ENCODE assay signal across 24 mouse cellular contexts in the genomic region with DNA sequence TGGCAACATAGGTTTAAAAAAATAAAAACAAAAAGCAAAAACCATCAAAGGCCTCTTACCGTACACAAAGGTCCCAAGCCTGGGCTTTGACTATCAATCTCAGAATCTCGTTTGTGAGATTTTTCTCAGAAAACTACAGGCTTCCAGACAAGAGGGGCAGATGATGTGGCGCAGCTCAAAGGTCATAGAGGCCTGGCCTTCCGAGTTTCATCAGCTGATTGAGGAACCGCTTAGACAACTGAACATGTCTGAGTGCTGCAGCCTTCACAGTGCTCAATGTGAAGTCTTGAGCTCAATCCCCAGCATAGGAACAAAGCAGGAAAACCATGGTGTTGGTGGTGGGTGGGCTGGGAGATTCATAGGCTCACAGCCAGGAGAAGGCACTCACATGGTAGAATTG.
DNase-seq lines count a peak whose midpoint lies in the region; ATAC-seq and TF ChIP-seq lines count a peak whose summit lies in the region.
"Had no signal": no experiment of that assay in that cellular context is flagged by ENCODE, and none has a peak within 500 bp of the region (broad histone marks: within the 10 kb centered on the region; RNA-seq: fewer than 3 reads in every experiment).

No protein-coding gene starts in this region.

- no peaks in the 10 kb centered on the region for H3K27me3 ChIP-seq in kidney, adult 2 months (replicated peaks; ENCODE audit: control insufficient read depth, insufficient read depth, low read length)
- H3K27me3 ChIP-seq in hindbrain, embryonic 15.5 days, result 0 out of 2 replicates have a peak, but pooled peaks cover 5% of the 10 kb centered on the region
- peaks cover 35% of the 10 kb centered on the region; the same call in 1 of the 2 replicates for H3K27me3 ChIP-seq in neural tube, embryonic 13.5 days
- H3K27me3 ChIP-seq in forebrain, embryonic 10.5 days (ENCODE audit: poor library complexity, severe bottlenecking), result 0 out of 2 replicates have a peak, but pooled peaks cover 2% of the 10 kb centered on the region

- ATAC-seq in hindbrain, embryonic 15.5 days (ENCODE audit: low FRiP score, low read depth), result no peak
- no peak for ATAC-seq in neural tube, embryonic 13.5 days (ENCODE audit: low read depth)
- ATAC-seq: activated CD4-positive, CD25-positive, alpha-beta regulatory T cell, adult 4 months; forebrain, postnatal 0 days had no signal

- no peak overlapping the region for H3K9ac ChIP-seq in hindbrain, embryonic 15.5 days
- no peak overlapping the region for H3K9ac ChIP-seq in neural tube, embryonic 13.5 days
- H3K9ac ChIP-seq: forebrain, embryonic 12.5 days; forebrain, postnatal 0 days; liver, embryonic 14.5 days had no signal

- H3K27ac ChIP-seq in kidney, adult 2 months (ENCODE audit: insufficient read depth, low read depth, low read length), result no peak overlapping the region
- 0 out of 2 replicates have a peak overlapping the region, but pooled peaks have one; percentile 3 for H3K27ac ChIP-seq in hindbrain, embryonic 15.5 days (replicated peaks)
- H3K27ac ChIP-seq in neural tube, embryonic 13.5 days (replicated peaks), result peak overlapping the region; percentile 85
- no peak overlapping the region for H3K27ac ChIP-seq in forebrain, embryonic 10.5 days
- H3K27ac ChIP-seq: kidney, postnatal 0 days; liver, embryonic 14.5 days had no signal

- H3K9me3 ChIP-seq in hindbrain, embryonic 15.5 days, result no peaks in the 10 kb centered on the region
- H3K9me3 ChIP-seq in neural tube, embryonic 13.5 days, result no peaks in the 10 kb centered on the region
- H3K9me3 ChIP-seq in forebrain, embryonic 10.5 days, result no peaks in the 10 kb centered on the region
- H3K9me3 ChIP-seq: forebrain, embryonic 12.5 days had no signal

- no peak for TF ChIP-seq POLR2A in kidney, adult 2 months (IDR thresholded peaks at IDR 0.05; ENCODE audit: low read depth, low read length)

- WGBS in kidney, adult 2 months, result 87% methylated on average over 5 of the region's 5 CpGs
- WGBS in hindbrain, embryonic 15.5 days, result 84% methylated on average over 5 of the region's 5 CpGs
- WGBS in neural tube, embryonic 13.5 days, result 85% methylated on average over 5 of the region's 5 CpGs
- WGBS in forebrain, embryonic 10.5 days, result 91% methylated on average over 5 of the region's 5 CpGs

- no peak for TF ChIP-seq CTCF in kidney, adult 2 months (conservative IDR thresholded peaks at IDR 0.05; ENCODE audit: insufficient read depth, insufficient read length, low read depth, low read length)

- H3K4me3 ChIP-seq in kidney, adult 2 months (ENCODE audit: insufficient read depth, low read depth, low read length), result no peak overlapping the region
- no peak overlapping the region for H3K4me3 ChIP-seq in hindbrain, embryonic 15.5 days
- no peak overlapping the region for H3K4me3 ChIP-seq in neural tube, embryonic 13.5 days
- H3K4me3 ChIP-seq in forebrain, embryonic 10.5 days, result no peak overlapping the region
- H3K4me3 ChIP-seq: erythroblast, embryonic 14.5 days; forebrain, embryonic 12.5 days had no signal

- H3K4me2 ChIP-seq in hindbrain, embryonic 15.5 days, result no peak overlapping the region
- H3K4me2 ChIP-seq in neural tube, embryonic 13.5 days, result no peak overlapping the region
- H3K4me2 ChIP-seq: forebrain, embryonic 12.5 days had no signal

- no peaks in the 10 kb centered on the region for H3K4me1 ChIP-seq in kidney, adult 2 months (ENCODE audit: control insufficient read depth, insufficient read depth, low read length)
- peaks cover 35% of the 10 kb centered on the region for H3K4me1 ChIP-seq in hindbrain, embryonic 15.5 days (replicated peaks)
- H3K4me1 ChIP-seq in neural tube, embryonic 13.5 days (replicated peaks), result peaks cover 58% of the 10 kb centered on the region
- H3K4me1 ChIP-seq in forebrain, embryonic 10.5 days, result peaks cover 50% of the 10 kb centered on the region

- no peaks in the 10 kb centered on the region for H3K36me3 ChIP-seq in kidney, adult 2 months (ENCODE audit: control insufficient read depth, insufficient read depth, low read length)
- no peaks in the 10 kb centered on the region for H3K36me3 ChIP-seq in hindbrain, embryonic 15.5 days
- no peaks in the 10 kb centered on the region for H3K36me3 ChIP-seq in neural tube, embryonic 13.5 days
- H3K36me3 ChIP-seq in forebrain, embryonic 10.5 days (replicated peaks), result no peaks in the 10 kb centered on the region
- H3K36me3 ChIP-seq: forebrain, embryonic 12.5 days had no signal

- intact Hi-C loops in left cerebral cortex, postnatal 36 days (cut with DNase I), result no loop called here

- DNase-seq in adrenal gland, adult 2 months, result peak; percentile 21
- no peak for DNase-seq in adrenal gland, postnatal 4 days (ENCODE audit: low spot score in 2 of 2)
- DNase-seq in kidney, adult 2 months, result peak; percentile 22
- DNase-seq in kidney, adult 9 months, result no peak
- DNase-seq in forebrain, embryonic 10.5 days (ENCODE audit: extremely low spot score, low spot score), result no peak
- DNase-seq in left cerebral cortex, postnatal 36 days (ENCODE audit: low spot score in 2 of 2), result no peak
- DNase-seq: adrenal gland, adult 8-10 months; cerebellum, adult 11 months; forebrain, postnatal 0 days; heart, postnatal 14 days; kidney, adult 18-20 months; kidney, postnatal 4 days; liver; lung, adult 2 months; lung, postnatal 10 days; right cerebral cortex, postnatal 25 days; thymus, postnatal 14 days had no signal

Comparison
In these comparisons a context has a peak if more than half of its experiments do, and no peak if none do; other contexts are left out.
1. DNase-seq: peak in adrenal gland, adult 2 months (single experiment) and kidney, adult 2 months (single experiment); none in adrenal gland, postnatal 4 days (0 of 2), kidney, adult 9 months (single experiment), forebrain, embryonic 10.5 days (single experiment) and left cerebral cortex, postnatal 36 days (0 of 2).
2. H3K27ac ChIP-seq: peak in hindbrain, embryonic 15.5 days (single experiment) and neural tube, embryonic 13.5 days (single experiment); none in kidney, adult 2 months (single experiment) and forebrain, embryonic 10.5 days (single experiment).